Mouse (Mus musculus): ENCODE results near the gene Lyst.
"Not testable (repeated sequence)": the region's sequence is repeated elsewhere in the genome, so short reads cannot be mapped to it uniquely, and the experiment has no call there.

Gene Lyst

DNA sequence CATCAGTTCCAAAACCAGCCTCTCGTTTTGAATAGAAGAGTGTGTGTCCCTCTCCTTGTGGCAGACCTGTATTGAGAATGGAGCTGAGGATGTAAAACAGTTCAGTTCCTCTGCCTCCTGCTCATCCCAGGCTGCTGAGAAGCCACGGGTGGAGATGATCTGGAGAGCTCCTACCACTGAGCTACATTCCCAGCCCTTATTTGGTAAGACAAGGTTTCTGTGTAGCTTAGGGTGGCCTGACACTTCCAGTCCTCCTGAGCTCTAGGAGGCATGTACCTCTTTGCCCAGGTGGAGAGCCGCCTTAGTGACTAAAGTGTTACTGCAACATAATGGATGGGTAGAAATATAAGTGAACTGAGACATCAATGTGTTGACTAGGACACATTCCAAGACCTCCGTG lies 190.8 kb downstream of the Lyst start:
- no peak for DNase-seq (ENCODE audit: low read depth, low spot score)

DNA sequence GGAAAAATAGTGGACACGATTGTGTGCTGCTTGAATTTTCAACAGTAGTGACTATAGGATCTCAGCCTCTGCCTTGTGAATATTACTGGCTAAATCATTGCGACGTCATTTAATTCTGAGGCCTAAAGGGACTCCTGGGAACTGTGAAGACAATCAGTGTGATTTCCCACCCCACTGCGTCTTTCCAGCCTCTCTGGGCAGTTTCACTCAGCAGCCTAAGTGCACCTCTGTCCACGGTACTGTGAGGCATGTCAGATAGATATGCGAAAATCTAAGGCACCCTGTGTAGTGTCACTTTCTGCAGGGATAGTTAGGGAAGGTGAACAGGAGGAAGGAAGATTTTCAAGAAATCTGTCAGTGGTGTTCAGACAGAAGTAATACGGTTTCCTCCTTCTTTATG lies 193.1 kb downstream of the Lyst start:
- DNase-seq (ENCODE audit: low read depth, low spot score): no peak

DNA sequence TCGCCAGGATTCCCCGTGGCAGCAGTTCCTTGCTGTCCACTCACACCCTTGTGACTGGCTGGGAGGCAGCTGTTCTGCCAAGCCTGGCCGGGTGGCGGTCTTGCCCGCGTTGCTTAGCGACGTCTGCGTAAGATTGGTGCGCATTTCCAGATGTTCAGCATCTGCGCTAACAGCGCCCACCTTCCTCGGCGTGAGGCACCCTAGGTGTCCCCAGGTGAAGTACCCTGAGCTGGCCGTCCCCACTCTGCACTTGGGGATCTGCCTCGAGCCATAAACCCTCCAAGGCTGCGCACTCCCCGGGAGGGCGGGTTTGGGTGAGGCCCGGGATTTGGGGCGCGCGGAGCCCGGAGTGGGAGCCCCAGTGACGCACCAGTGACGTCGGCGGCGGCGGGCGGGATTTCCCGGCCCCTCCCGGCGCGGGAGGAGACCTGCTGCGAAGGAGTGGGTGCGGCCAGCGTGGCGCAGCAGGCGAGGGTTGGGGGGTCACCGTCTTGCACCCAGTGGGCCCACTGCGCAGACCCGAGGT lies 193.8 kb downstream of the Lyst start, which contains the start of gene Gng4:
Gene Gng4, plus strand, starts transcription at position 166 of the 526 bp plus-strand sequence.
- no peak for DNase-seq (ENCODE audit: low read depth, low spot score)

DNA sequence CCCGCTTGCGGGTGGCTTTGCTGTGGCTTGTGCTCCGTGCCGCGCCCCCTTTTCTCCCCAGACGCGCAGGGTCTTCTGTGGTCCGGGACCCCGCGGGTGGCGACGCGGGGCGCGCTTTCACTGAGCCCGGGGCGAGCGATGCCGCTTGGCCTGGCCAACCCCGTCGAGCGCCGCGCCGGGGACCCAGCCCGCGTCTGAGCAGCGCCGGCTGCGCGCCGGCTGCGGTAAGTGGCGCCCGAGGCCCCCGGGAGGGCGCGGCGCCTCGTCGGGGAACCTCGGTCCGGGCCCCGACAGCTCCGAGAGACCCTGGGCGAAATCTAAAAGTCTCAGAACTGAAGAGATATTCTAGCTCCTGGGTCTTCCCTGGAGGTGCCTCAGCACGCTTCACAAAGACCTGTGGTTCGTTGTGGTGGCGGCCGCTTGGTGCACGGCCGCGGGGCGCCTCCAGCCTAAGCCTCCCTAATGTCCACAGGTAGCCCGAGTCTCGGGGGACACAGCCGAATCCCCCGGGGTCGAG lies 194.3 kb downstream of the Lyst start:
- no peak for DNase-seq (ENCODE audit: low read depth, low spot score)

DNA sequence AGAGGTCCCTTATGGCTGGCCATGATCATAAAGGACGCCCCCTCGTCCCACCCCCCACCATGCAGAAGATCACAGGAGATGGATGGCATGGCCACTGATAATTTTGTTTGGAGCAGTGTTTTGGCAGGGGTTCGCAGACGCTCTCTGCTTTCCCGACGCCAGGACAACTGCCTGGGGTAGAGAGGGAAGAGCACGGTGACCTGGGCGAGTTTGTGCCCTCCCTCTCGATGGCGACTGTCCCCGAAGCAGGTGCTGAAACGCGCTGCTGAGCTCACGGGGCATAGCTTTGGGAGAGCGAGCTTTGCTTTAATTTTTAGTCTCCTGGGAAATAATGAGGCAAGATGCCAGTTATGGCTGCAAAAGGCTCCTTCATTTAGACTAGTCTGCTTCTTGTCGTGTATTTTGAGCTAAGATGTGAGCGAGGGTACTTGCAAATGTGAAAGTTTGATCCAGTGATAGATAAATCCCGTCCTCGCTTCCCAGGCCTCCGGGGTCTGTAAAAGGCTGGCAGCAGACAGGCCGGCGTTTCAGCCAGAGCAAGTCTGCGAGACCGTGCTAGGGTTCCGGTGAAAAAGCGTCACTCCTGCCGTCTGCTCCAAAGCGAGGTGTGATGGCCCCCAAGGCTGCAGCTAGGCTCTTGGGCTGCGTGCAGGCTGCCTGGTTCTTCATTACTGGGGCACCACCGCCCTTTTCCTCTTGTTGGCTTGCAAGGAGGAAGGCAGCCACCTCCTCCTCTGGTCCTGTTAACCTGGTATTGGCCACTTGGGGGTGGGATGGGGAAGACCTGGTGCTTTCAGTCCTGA lies 195.0 kb downstream of the Lyst start:
- no peak for DNase-seq (ENCODE audit: low read depth, low spot score)

DNA sequence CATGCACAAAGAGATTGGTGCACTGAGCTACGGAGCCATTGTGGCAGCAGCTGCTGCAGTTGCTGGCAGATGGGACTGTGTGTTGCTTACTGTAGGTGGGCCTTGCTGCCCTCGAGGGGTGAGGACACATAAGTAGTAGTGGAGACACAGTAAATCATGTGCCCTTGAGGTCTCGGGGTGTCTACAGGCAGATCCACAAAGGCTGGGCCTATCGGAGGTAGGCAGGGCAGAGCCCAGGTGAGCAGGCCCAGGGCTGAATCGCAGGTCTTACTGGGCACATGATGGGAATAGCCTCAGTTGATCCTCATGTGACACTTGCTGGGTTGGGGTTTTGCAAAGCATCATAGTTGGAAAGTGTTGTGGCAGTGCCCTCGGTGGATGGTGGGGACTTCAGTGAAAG lies 196.8 kb downstream of the Lyst start:
- no peak for DNase-seq (ENCODE audit: low read depth, low spot score)

DNA sequence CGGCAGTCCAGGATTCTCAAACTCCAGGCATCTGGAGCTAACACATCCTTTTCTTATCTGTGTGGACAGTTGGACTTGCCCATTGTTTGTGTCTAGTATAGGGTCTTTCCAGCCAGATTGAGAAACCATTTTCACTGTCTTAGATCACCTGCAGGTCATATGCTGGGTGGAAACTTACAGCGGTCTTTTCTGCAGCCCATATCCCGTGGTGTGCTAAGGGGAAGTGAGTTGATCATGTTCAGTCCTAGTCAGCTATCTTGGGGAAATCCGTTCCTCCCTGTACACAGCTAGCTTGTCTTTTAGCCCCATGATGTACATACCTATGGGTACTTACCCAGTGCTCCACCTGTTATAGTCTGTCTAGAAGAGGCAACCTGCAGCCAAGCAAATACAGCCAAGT lies 197.9 kb downstream of the Lyst start:
- DNase-seq (ENCODE audit: low read depth, low spot score): no peak

DNA sequence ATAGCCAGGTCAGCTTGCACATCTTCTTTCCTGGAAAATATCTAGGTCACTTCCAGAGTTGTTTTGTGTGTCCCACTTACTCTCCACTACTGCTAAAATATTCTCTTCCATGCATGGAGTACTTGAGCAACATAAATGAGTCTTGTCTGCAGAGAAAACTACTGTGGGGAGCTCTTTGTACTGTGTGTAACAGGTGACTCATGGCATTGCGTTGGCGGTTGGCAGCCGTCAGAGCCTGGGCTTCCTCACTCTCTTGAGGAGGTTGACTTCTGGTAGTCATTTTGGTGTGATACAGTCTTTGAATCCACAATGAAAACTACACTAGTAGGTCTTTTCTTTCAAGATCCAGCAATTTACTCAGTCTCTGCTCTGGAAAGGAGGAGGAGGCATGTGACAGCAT lies 201.8 kb downstream of the Lyst start:
- no peak for DNase-seq (ENCODE audit: low read depth, low spot score)

DNA sequence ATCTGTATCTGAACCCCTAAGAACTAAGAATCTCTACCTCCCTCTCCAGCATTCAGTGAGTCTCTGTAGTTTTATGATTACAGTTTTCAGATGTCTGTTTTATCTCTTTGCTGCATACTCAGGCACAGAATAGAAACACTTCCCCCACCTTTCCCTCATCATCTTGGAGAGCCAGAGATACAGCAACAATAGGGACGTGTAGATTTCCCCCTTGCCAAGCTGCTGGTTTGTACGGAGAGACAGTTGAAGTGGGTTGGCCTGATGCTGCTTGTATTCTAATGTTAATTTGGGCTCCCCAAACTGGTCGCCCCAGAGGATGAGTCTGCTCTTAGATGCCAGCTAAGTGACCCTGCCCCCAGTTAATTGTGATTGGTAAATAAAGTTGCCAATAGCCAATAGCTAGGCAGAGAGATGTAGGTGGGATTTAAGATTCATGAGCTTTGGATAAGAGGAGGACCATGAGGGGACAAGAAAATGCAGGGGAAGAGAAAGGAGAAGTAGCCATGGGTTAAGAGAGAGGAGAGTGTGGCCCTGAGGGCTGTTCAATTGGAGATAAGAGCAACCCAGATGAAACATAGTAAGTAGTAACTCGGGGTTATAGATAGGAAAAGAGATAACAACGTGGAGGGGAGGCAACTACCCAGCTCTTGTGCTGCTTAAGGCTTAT lies 205.1 kb downstream of the Lyst start:
- DNase-seq (ENCODE audit: low read depth, low spot score): no peak

DNA sequence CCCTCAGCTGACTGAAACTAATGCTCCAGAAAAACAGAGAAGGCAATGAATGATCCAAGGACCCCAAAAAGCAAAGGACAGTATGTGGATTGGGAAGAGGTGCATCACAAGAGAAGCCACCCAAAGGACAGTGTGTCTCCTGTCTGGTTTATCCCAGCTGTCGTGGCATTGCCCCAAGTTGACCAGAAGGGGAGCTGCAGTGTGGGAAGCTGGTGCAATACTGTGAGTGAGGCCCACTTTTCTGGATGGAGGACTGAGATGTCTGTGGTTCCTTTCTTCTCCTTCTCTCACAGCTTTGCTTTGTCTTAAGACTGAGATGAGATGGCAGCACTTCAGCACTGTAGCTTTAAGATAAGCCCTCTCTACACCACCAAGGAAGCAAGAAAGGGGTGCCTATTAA lies 205.9 kb downstream of the Lyst start:
- DNase-seq (ENCODE audit: low read depth, low spot score): no peak

DNA sequence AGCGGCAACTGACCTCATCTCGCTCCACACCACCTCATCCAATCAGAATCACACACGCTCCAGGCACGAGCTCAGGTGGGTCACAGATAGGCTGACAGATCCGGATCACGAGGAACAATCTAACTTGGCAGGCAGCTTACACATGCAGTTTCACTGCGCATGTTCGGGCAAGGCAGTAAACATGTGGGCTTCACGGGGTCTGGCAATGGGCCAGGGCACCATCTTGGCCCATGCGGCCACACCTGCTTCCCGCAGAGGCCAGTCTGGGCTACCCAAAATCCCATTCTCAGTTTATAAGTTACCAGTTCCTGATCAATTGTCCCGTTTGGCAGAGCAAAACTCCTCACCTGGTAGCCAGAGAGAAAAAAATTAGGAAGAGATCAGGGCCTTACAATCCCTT lies 207.6 kb downstream of the Lyst start:
- DNase-seq (ENCODE audit: low read depth, low spot score): not testable (repeated sequence)

DNA sequence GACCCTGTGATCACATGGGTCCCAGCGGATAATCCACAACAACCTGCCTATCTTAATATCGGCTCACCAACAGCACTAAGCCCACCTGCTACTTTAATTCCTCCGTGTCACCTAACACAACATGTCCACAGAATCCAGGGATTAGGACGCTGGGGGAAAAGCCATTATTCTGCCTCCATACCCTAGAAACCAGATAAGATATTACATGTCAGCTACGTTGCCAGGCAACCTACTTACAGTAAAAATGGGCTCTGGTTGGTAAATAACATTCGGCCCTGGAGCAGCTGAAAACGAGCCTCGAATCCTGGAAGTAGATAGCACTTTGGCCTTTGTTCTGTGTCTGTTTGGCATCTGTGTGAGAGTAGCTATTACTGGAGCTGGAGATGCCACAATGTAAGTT lies 208.6 kb downstream of the Lyst start:
- no peak for DNase-seq (ENCODE audit: low read depth, low spot score)

DNA sequence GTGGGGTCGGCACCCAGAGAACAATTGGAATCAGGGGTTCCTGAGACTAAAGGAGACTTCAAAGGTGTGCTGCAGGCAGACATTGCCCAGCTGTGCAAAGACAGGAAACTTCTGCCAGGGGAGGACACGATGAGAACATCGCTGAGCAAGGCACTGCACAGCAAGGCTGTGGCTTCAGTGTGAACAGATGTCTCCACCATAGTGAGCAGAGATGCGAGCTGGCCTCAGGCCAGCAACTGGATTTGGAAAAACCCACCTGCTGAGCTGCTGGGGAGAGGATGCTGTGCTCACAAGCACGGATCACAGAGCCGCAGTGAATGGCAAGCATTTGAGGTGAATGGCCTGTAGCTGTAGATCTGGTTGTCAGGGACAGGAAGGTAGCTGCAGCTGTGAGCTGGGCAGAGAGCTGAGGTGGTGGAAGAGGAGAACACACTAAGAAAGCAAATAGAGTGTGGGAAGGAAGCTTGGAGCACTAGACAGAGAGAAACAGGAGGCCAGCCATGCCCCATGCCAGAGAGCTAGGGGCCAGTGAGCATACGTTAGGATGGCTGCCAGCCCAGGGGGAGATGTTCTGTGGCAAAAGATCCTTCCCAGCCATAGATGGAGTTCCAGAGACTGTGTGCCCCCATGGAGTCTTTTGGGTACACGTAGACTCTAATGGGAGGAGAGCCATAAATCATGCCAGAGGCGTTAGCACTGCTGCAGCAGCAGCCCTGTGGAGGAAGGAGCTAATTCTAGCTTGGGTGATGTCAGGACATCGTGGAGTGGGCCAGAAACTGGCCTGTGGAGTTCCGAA lies 218.3 kb downstream of the Lyst start:
- no peak for DNase-seq (ENCODE audit: low read depth, low spot score)

DNA sequence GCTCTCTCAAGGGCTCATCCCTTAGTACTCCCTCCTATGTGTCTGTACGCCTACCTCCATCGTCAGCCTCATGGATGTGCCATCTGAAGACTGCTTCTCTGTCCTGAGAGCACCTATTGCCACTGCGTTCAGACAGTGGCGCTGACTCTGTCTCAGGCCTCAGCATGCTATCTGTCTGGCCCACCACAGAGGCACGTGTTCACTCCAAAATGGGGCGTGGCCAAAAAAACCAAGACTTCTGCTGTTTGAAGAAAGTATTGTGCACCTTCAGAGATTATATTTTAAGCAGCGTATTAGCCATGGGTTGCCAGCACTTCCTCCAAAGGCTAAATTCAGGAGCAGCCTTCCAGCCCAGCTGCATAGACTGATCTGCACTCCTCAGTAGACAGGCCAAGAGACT lies 220.7 kb downstream of the Lyst start:
- DNase-seq (ENCODE audit: low read depth, low spot score): no peak

DNA sequence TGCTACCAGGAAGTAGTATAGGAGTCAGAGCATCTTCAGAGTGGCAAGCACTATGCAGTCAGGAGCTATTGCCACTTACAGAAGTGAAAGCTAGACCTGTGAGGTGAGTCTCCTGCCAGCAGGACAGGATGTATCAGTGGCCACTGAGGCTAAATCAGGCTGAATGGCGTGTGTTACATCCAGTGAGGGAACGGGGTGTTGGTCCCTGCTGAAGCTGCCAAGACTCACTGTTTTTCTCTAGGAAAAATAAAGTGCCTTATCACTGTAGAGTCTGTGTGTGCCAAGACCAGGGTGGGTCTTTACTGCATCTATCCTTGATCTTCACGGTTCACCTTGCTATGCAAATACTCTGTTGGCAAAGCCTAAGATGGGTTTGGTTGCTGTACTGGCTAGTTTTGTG lies 228.5 kb downstream of the Lyst start:
- DNase-seq (ENCODE audit: low read depth, low spot score): no peak

DNA sequence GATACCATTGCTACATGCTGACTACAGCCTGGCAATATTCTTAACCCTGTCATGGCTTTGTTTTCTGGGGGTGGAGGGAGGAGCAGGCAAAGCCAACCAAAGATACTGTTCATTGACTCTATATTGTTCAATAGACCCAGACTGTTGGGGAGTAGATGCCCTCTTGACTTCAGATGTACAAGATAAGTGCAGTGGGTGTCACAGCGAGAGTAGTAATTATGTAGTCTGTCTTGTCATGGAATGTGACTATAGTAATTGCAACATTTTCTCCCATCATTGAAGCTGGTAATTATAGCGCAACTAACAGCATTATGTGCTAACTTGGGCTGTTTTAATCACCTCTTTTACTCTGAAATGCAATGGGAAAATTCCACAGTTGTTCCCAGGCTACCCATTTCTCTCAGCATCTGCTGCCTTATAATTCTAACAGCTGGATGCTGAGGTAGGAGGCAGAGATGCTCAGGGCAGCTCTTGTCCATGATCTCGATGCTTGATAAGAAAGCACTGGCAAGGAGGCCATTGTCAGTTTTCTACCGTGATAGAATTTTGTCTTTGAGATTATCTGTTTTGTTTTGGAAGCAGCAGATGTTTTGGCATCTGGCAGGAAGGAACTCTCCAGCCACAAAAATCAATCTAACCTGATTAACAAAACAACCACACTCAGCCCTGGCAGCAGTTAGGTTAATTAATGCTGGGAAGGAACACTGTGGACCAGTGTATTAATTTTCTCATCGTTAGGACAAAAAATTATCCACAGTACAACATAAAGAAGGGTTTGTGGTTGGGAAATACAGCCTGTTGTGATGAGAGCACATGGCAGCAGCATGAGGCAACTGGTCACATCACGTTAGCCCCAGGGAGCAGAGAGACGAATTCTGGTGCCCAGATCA lies 230.3 kb downstream of the Lyst start:
- no peak for DNase-seq (ENCODE audit: low read depth, low spot score)

DNA sequence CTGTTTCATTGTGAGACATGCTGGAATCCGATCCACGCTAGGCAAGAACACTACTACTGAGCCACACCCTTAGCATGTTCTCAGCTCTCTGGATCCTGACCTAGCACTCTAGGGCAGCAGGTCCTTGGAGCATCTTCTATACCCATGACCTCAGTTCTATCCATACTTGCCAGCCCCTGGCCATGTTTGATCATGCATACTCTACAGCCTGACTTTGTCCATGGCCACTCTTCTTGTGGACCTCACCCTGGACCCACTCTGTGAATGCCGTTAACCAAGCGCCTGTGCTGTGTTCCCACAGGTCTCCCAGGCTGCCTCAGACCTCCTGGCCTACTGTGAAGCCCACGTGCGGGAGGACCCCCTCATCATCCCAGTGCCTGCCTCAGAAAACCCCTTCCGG lies 234.7 kb downstream of the Lyst start:
- no peak for DNase-seq (ENCODE audit: low read depth, low spot score)

DNA sequence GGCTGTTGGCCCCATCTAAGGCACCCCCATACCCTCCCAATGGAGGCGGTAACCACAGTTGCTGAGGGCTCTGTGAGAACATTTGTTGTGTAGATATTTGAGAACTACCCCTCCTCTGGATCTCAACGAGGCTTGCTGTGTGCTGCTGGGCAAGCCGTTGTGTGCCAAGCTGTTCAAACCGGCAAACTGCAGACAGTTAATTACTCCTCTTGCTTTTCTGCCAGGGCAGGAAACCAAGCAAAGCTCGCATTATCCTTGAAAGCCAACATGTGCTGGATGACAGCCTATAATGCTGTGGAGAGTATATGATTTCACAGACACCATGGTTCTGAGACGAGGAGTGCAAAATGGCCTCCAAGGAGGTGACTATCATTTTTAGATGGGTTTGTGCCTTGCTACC lies 236.3 kb downstream of the Lyst start:
- DNase-seq (ENCODE audit: low read depth, low spot score): no peak

DNA sequence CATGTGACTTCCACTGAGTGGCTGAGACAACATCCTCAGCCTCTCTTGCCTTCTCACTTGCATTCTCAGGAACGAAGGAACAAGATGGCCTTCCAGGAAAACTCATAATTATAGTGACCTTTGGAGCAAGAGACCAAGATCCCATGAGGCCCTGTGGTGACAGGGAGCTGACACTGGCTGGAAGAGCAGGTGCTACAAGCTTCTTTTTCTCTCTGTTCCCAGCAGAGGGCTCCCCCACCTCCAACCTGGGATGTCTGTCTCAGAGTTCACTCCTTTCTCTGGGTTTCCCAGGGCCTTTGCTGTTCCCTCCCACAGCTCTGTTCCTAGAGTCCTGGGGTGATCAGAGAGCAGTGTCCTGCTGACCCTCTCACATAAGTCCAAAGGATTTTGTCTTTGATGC lies 237.9 kb downstream of the Lyst start:
- DNase-seq (ENCODE audit: low read depth, low spot score): no peak

Measured in c-Kit-negative CD71-positive TER-119-positive erythroid progenitor cells, embryonic 14.5 days (primary cell).